Mouse (Mus musculus) MEL (cell line): ENCODE results near the gene Stpg1. TPM values are rescaled to one million over a fixed set of nuclear protein-coding genes. Genes with fewer than 3 reads are reported as not detected.

Source experiments
- DNase-seq: peaks from one replicate; pipeline ENCODE4 v3.0.0; 2011; ENCODE audit warnings: low read depth, low spot score
- H3K27ac ChIP-seq: 2 replicates; pipeline ENCODE4 v1.5.1; 2012; ENCODE audit warnings: low read depth, mild to moderate bottlenecking, control low read depth, low read length, moderate library complexity; ENCODE audit not compliant: control insufficient read depth
- H3K27me3 ChIP-seq, 2 experiments: fragments of 150-350 bp in 1 of 2; sonication (generic) in 1 of 2; 2 replicates each; pipeline ENCODE4 v1.6.1; 2012; ENCODE audit warnings: low read length in 2 of 2, mild to moderate bottlenecking in 2 of 2, improper control_type of control experiment in 1 of 2, moderate library complexity in 1 of 2; ENCODE audit not compliant: insufficient read depth in 2 of 2, control insufficient read depth in 1 of 2
- H3K36me3 ChIP-seq, 2 experiments: 2 replicates each; pipeline ENCODE4 v1.6.1; 2012 to 2014; ENCODE audit warnings: low read length in 2 of 2, improper control_type of control experiment in 1 of 2, inconsistent platforms in 1 of 2, mild to moderate bottlenecking in 1 of 2; ENCODE audit not compliant: insufficient read depth in 2 of 2, control insufficient read depth in 1 of 2
- H3K4me1 ChIP-seq, 2 experiments: fragments of 150-350 bp in 1 of 2; sonication (generic) in 1 of 2; 2 replicates each; pipeline ENCODE4 v1.6.1; 2012; ENCODE audit warnings: low read length in 2 of 2, improper control_type of control experiment in 1 of 2, mild to moderate bottlenecking in 1 of 2; ENCODE audit not compliant: insufficient read depth in 2 of 2, control insufficient read depth in 1 of 2
- H3K4me3 ChIP-seq, 2 experiments: fragments of 150-350 bp in 1 of 2; sonication (generic) in 1 of 2; 2 replicates each; pipeline ENCODE4 v1.5.1; 2012; ENCODE audit warnings: low read depth in 2 of 2, low read length in 2 of 2, mild to moderate bottlenecking in 2 of 2, moderate library complexity in 2 of 2, control low read depth in 1 of 2, improper control_type of control experiment in 1 of 2; ENCODE audit not compliant: control insufficient read depth in 1 of 2, insufficient read depth in 1 of 2
- H3K79me2 ChIP-seq: 2 replicates; pipeline ENCODE4 v1.6.1; 2012; ENCODE audit warnings: mild to moderate bottlenecking, low read length, moderate library complexity; ENCODE audit not compliant: control insufficient read depth, poor library complexity, insufficient read depth
- H3K9ac ChIP-seq: 2 replicates; pipeline ENCODE4 v1.6.1; 2012; ENCODE audit warnings: low read depth, mild to moderate bottlenecking, control low read depth, low read length, moderate library complexity; ENCODE audit not compliant: control insufficient read depth, poor library complexity, severe bottlenecking
- H3K9me3 ChIP-seq: fragments of 150-350 bp; sonication (generic); replicated peaks from 2 replicates; pipeline ENCODE4 v1.6.1; 2012; ENCODE audit warnings: mild to moderate bottlenecking, low read length, improper control_type of control experiment, moderate library complexity; ENCODE audit not compliant: insufficient read depth
- BHLHE40 ChIP-seq: IDR thresholded peaks from 2 replicates; pipeline ENCODE4 v1.6.1; 2012; ENCODE audit warnings: low read depth, mild to moderate bottlenecking, inconsistent platforms, low read length, improper control_type of control experiment, borderline replicate concordance
- CHD1 ChIP-seq: IDR thresholded peaks from 2 replicates; pipeline ENCODE4 v1.6.1; 2012; ENCODE audit warnings: low read depth, mild to moderate bottlenecking, inconsistent platforms, low read length, improper control_type of control experiment
- CTCF ChIP-seq, 3 experiments: IDR thresholded peaks in 2 of 3; conservative IDR thresholded peaks in 1 of 3; 2 replicates each; pipeline ENCODE4 v1.5.1; 2011 to 2012; ENCODE audit warnings: low read length in 3 of 3, low read depth in 2 of 3, mild to moderate bottlenecking in 2 of 3, improper control_type of control experiment in 1 of 3, inconsistent platforms in 1 of 3, mixed read lengths in 1 of 3, moderate library complexity in 1 of 3; ENCODE audit not compliant: control insufficient read depth in 1 of 3, insufficient read depth in 1 of 3, poor library complexity in 1 of 3, severe bottlenecking in 1 of 3
- EP300 ChIP-seq, 2 experiments: IDR thresholded peaks; 2 replicates each; pipeline ENCODE4 v1.6.1; 2011; ENCODE audit warnings: improper control_type of control experiment in 2 of 2, low read length in 2 of 2, low read depth in 1 of 2, mild to moderate bottlenecking in 1 of 2
- ETS1 ChIP-seq: IDR thresholded peaks from 2 replicates; pipeline ENCODE4 v1.6.1; 2012; ENCODE audit warnings: low read depth, mild to moderate bottlenecking, inconsistent platforms, low read length, improper control_type of control experiment, moderate library complexity
- HCFC1 ChIP-seq: IDR thresholded peaks from 2 replicates; pipeline ENCODE4 v1.6.1; 2012; ENCODE audit warnings: low read depth, mild to moderate bottlenecking, inconsistent platforms, low read length, improper control_type of control experiment, moderate library complexity
- JUND ChIP-seq: IDR thresholded peaks from 2 replicates; pipeline ENCODE4 v1.6.1; 2011; ENCODE audit warnings: low read depth, mild to moderate bottlenecking, improper control_type of control experiment, low read length
- KAT2A ChIP-seq: conservative IDR thresholded peaks from 2 replicates; pipeline ENCODE4 v1.6.1; 2012; ENCODE audit warnings: low read depth, low read length, improper control_type of control experiment, inconsistent platforms
- MAX ChIP-seq: IDR thresholded peaks from 2 replicates; pipeline ENCODE4 v1.6.1; 2011; ENCODE audit warnings: low read length, improper control_type of control experiment
- MAZ ChIP-seq: IDR thresholded peaks from 2 replicates; pipeline ENCODE4 v1.6.1; 2012; ENCODE audit warnings: low read depth, mild to moderate bottlenecking, inconsistent platforms, low read length, improper control_type of control experiment
- MEF2A ChIP-seq: IDR thresholded peaks from 2 replicates; pipeline ENCODE4 v1.6.1; 2014; ENCODE audit warnings: low read depth, mild to moderate bottlenecking, inconsistent platforms, low read length, improper control_type of control experiment; ENCODE audit not compliant: poor library complexity, insufficient replicate concordance, severe bottlenecking; ENCODE audit errors: extremely low read depth
- MXI1 ChIP-seq: IDR thresholded peaks from 2 replicates; pipeline ENCODE4 v1.6.1; 2011; ENCODE audit warnings: mild to moderate bottlenecking, low read depth, low read length, improper control_type of control experiment
- MYB ChIP-seq: IDR thresholded peaks from 2 replicates; pipeline ENCODE4 v1.6.1; 2011; ENCODE audit warnings: mild to moderate bottlenecking, low read depth, low read length, improper control_type of control experiment
- MYC ChIP-seq: IDR thresholded peaks from 2 replicates; pipeline ENCODE4 v1.6.1; 2011; ENCODE audit warnings: low read depth, mild to moderate bottlenecking, low read length, improper control_type of control experiment, moderate library complexity
- NELFE ChIP-seq: IDR thresholded peaks from 2 replicates; pipeline ENCODE4 v1.6.1; 2011; ENCODE audit warnings: low read depth, low read length, improper control_type of control experiment
- POLR2AphosphoS5 ChIP-seq: IDR thresholded peaks from 2 replicates; pipeline ENCODE4 v1.6.1; 2012; ENCODE audit warnings: low read depth, borderline replicate concordance, mild to moderate bottlenecking, inconsistent platforms, low read length, moderate library complexity, mixed read lengths
- RAD21 ChIP-seq: IDR thresholded peaks from 2 replicates; pipeline ENCODE4 v1.6.1; 2011; ENCODE audit warnings: mild to moderate bottlenecking, low read depth, low read length, improper control_type of control experiment
- RCOR1 ChIP-seq: IDR thresholded peaks from 2 replicates; pipeline ENCODE4 v1.6.1; 2012; ENCODE audit warnings: low read depth, mild to moderate bottlenecking, inconsistent platforms, low read length, improper control_type of control experiment
- SIN3A ChIP-seq: IDR thresholded peaks from 2 replicates; pipeline ENCODE4 v1.6.1; 2012; ENCODE audit warnings: low read length, improper control_type of control experiment, inconsistent platforms
- SMC3 ChIP-seq: IDR thresholded peaks from 2 replicates; pipeline ENCODE4 v1.6.1; 2011; ENCODE audit warnings: low read depth, low read length, improper control_type of control experiment
- TAL1 ChIP-seq: IDR thresholded peaks from 2 replicates; pipeline ENCODE4 v1.6.1; 2012; ENCODE audit warnings: mild to moderate bottlenecking, inconsistent platforms, low read length, moderate library complexity, mixed read lengths
- TCF12 ChIP-seq: IDR thresholded peaks from 2 replicates; pipeline ENCODE4 v1.6.1; 2014; ENCODE audit warnings: low read depth, mild to moderate bottlenecking, inconsistent platforms, low read length, improper control_type of control experiment, moderate library complexity
- UBTF ChIP-seq: IDR thresholded peaks from 2 replicates; pipeline ENCODE4 v1.6.1; 2012; ENCODE audit warnings: low read depth, mild to moderate bottlenecking, inconsistent platforms, low read length, improper control_type of control experiment, moderate library complexity, borderline replicate concordance; ENCODE audit not compliant: insufficient read depth
- USF1 ChIP-seq: IDR thresholded peaks from 2 replicates; pipeline ENCODE4 v1.6.1; 2014; ENCODE audit warnings: low read depth, mild to moderate bottlenecking, inconsistent platforms, low read length, improper control_type of control experiment, moderate library complexity
- USF2 ChIP-seq, 2 experiments: IDR thresholded peaks; 2 replicates each; pipeline ENCODE4 v1.6.1; 2011 to 2012; ENCODE audit warnings: improper control_type of control experiment in 2 of 2, low read length in 2 of 2, borderline replicate concordance in 1 of 2, inconsistent platforms in 1 of 2, low read depth in 1 of 2, mild to moderate bottlenecking in 1 of 2; ENCODE audit not compliant: insufficient read depth in 1 of 2
- ZC3H11A ChIP-seq: IDR thresholded peaks from 2 replicates; pipeline ENCODE4 v1.6.1; 2012; ENCODE audit warnings: low read depth, mild to moderate bottlenecking, inconsistent platforms, low read length, improper control_type of control experiment
- ZKSCAN1 ChIP-seq: IDR thresholded peaks from 2 replicates; pipeline ENCODE4 v1.6.1; 2012; ENCODE audit warnings: low read depth, mild to moderate bottlenecking, inconsistent platforms, low read length, improper control_type of control experiment, moderate library complexity
- ZNF384 ChIP-seq: IDR thresholded peaks from 2 replicates; pipeline ENCODE4 v1.6.1; 2012; ENCODE audit warnings: low read depth, mild to moderate bottlenecking, inconsistent platforms, low read length, improper control_type of control experiment
- polyA plus RNA-seq, 2 experiments: library from polyadenylated mRNA; stranded (reverse) in 1 of 2; unstranded in 1 of 2; fragments of >175 nt in 1 of 2; fragments of >200 nt in 1 of 2; gene quantifications; 2 replicates each; pipeline versions ENCODE4 v1.2.1 to v1.2.4; 2012; ENCODE audit warnings: low replicate concordance in 2 of 2, low read depth in 1 of 2; ENCODE audit not compliant: insufficient read length in 2 of 2, insufficient read depth in 1 of 2, missing spikeins in 1 of 2
- total RNA-seq: library from RNA; depleted of rRNA; stranded (reverse); fragments of 300-350 nt; gene quantifications from 2 replicates; pipeline ENCODE4 v1.2.3, GENCODE M21; 2012

The Stpg1 gene
- total and polyA plus RNA-seq, 3 experiments = 0.21 TPM; not detected in 2

DNA sequence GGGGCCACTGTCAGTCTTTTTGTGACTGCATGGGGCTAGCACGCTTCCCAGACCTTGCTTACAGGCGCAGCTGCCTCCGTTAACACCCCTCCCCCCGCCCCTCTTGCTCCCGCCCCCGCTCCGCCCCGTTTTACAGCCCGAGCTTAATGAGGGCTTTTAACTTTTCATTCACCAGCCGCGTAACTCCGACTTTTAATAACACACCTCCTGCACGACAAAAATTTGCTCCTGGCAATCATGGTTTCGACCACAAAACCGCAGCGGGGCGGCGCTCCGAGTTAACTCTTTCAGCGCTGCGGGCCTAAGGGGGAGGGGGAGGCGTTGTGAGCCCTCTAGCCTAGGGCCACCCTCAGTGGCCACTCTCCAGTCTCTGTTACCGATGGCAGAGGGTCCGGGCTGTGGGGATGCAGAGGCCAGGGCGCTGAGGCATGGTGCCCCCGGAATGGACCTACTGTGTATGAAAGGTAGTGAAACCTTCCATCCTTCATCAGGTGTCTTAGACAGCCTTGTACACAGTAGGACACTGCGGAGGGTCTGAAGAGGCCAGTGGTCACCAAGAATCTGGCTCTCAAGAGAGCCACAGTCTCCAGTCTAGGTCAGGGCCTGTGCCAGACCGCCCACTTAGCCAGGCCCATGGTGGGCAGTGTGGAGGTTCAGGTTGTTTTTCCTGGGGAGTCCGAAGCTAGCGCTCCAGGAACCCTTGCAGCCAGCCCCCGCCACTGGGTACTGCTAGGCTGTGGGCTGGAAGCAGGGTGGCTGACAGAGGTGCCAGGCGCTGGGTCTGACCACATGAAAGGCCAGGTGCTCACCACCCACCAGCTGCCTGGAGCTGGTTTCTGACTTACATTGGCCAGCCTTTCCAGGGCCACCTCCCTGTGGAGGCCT, 75.8 kb downstream of the Stpg1 start:
- peak overlapping the region; percentile 24 to 28; a peak in 3 of 4 replicates for H3K4me3 ChIP-seq
- peaks cover 0 to 2% of the 10 kb centered on the region in 2 experiments; a peak in 1 of 4 replicates for H3K27me3 ChIP-seq
- no peak overlapping the region for H3K27ac ChIP-seq
- peaks cover 0 to 11% of the 10 kb centered on the region in 2 experiments; a peak in 2 of 4 replicates for H3K36me3 ChIP-seq
- H3K9me3 ChIP-seq = no peaks in the 10 kb centered on the region
- H3K9ac ChIP-seq = no peak overlapping the region; the same call in 1 of the 2 replicates
- peak; percentile 80 for DNase-seq
- peaks cover 3 to 25% of the 10 kb centered on the region in 2 experiments; a peak in 3 of 4 replicates for H3K4me1 ChIP-seq
- TF ChIP-seq ETS1 (peak; percentile 40; the same call in 1 of the 2 replicates), USF2 (IDR thresholded peaks at IDR 0.05; ENCODE audit: borderline replicate concordance in 1 of 2, insufficient read depth in 1 of 2, low read depth in 1 of 2, low read length in 2 of 2) (no peak), CHD1 (no peak), MYC (no peak), BHLHE40 (peak; percentile 19; the same call in 1 of the 2 replicates), ZC3H11A (no peak), USF1 (no peak), SIN3A (peak; percentile 79), MXI1 (no peak; the same call in 1 of the 2 replicates), TCF12 (no peak), NELFE (no peak), SMC3 (no peak), KAT2A (no peak), UBTF (no peak), RAD21 (no peak), MAX (no peak), EP300 (IDR thresholded peaks at IDR 0.05; ENCODE audit: low read depth in 1 of 2, low read length in 2 of 2) (peak in 1 of 2 experiments; percentile 43; a peak in 2 of 4 replicates), POLR2AphosphoS5 (no peak), MYB (no peak), CTCF (IDR thresholded peaks at IDR 0.05 in 2 of 3, conservative IDR thresholded peaks at IDR 0.05 in 1 of 3; ENCODE audit: control insufficient read depth in 1 of 3, insufficient read depth in 1 of 3, low read depth in 2 of 3, low read length in 3 of 3, poor library complexity in 1 of 3, severe bottlenecking in 1 of 3) (no peak), ZNF384 (no peak), HCFC1 (peak; percentile 44; the same call in 1 of the 2 replicates), ZKSCAN1 (no peak), MEF2A (no peak), MAZ (peak; percentile 72; the same call in 1 of the 2 replicates), TAL1 (no peak), RCOR1 (no peak), JUND (no peak)
- no peaks in the 10 kb centered on the region for H3K79me2 ChIP-seq
